Mouse (Mus musculus) urinary bladder, postnatal 25 days (tissue): ENCODE measurements around the gene Lrrc19.
A peak's percentile ranks its signal among the peaks of the same experiment; 100 is the strongest.
"Not testable (repeated sequence)": the region's sequence is repeated elsewhere in the genome, so short reads cannot be mapped to it uniquely, and the experiment has no call there.

ENCODE experiments used
- DNase-seq: peaks from one replicate; pipeline ENCODE4 v3.0.0; 2022; ENCODE audit warnings: low spot score

Gene Lrrc19

GRCm38 (mm10) chr4:94649920-94650319 is at the start of gene Lrrc19:
Gene Lrrc19 (minus strand): TSS chr4:94650144.
- DNase-seq: no peak

GRCm38 (mm10) chr4:94696368-94696767 is 46.4 kb upstream of the Lrrc19 start:
- no peak for DNase-seq

GRCm38 (mm10) chr4:94692175-94692574 is 42.2 kb upstream of the Lrrc19 start:
- DNase-seq: no peak

DNA sequence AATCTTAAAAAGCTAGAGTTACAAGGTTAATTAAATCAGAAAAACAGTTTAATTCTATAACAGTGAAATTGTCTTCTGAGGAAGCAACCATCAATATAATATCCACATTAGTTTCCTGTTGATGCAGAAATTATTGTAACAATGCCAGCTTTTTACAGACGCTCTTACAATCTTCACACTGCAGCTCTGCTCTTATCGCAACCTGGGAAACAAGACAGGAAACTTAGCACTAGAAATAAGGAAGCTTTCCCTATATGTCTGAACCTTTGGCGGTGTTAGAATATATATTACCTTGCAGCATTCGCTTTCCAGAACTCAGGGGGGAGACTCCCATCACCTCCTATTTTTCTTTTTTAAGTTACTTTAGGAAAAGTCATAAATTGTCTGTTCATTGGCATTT is 41.1 kb upstream of the Lrrc19 start:
- DNase-seq: no peak

- DNase-seq: not testable (repeated sequence)
Observed at GRCm38 (mm10) chr4:94689804-94690203, 39.9 kb upstream of the Lrrc19 start.

DNA sequence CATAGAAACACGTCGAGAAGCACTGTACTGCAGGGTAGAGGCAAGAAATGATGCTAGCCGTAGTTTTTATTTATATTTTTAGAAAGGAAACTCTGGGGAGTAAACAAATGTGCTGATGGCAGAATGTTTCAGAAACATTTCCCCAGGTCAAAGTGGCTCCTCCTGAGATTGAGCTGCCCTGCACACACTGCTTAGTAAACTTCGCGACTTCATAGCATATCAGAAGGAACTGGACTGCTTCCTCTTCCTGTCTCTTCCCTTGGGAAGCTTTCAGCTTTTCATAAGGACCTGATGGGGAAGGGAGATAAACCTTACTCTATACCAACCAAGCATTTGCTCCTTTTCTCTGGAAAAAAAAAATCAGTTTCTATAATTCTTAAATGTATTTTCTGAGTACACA is 33.4 kb upstream of the Lrrc19 start:
- DNase-seq: no peak

- no peak for DNase-seq
Observed at GRCm38 (mm10) chr4:94682029-94682428, 32.1 kb upstream of the Lrrc19 start.

GRCm38 (mm10) chr4:94681181-94681580 is 31.2 kb upstream of the Lrrc19 start:
- no peak for DNase-seq

- DNase-seq: no peak
Observed at GRCm38 (mm10) chr4:94680662-94681061, 30.7 kb upstream of the Lrrc19 start.

GRCm38 (mm10) chr4:94669718-94670117 is 19.8 kb upstream of the Lrrc19 start:
- DNase-seq: no peak

- DNase-seq: not testable (repeated sequence)
Observed at GRCm38 (mm10) chr4:94650426-94651175, 657 bp upstream of the Lrrc19 start.

GRCm38 (mm10) chr4:94643141-94643540 is 6.8 kb downstream of the Lrrc19 start:
- DNase-seq: no peak

DNA sequence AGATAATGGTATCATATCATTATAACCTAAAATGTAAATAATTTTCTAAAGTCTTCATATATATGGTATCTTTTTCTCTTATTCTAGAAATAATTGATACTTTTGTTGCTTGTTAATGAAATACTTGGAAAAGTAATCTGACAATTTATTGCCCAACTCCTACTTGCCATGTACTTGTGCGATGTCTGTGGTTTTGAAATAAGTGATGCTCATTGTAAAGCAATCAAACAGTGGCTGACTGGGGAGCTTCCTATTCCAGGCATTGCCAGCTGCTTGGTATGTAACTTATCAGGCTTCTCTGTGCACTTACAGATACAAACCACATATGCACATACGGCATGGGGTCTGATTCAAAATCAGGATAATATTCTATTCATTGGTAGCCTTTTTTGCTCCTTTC is 29.9 kb downstream of the Lrrc19 start:
- no peak for DNase-seq

DNA sequence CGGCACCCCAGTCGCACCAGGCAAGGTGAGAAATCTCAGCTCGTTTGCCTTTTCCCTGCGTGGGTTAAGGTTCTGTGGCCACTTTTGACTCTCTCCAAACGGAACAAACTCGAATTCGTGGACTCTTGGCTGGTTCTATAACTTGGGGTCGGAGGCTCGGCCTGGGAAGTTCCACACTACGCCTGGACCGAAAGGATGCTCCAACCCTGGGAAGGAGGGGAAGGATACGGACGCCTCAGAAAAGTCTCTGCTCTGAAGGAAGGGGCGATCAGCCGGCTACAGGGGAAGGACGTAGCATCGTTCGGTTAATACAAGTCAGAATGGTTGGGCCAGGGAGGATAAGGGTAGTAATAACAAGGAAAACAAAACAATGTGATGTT is 35.3 kb downstream of the Lrrc19 start:
- no peak for DNase-seq

DNA sequence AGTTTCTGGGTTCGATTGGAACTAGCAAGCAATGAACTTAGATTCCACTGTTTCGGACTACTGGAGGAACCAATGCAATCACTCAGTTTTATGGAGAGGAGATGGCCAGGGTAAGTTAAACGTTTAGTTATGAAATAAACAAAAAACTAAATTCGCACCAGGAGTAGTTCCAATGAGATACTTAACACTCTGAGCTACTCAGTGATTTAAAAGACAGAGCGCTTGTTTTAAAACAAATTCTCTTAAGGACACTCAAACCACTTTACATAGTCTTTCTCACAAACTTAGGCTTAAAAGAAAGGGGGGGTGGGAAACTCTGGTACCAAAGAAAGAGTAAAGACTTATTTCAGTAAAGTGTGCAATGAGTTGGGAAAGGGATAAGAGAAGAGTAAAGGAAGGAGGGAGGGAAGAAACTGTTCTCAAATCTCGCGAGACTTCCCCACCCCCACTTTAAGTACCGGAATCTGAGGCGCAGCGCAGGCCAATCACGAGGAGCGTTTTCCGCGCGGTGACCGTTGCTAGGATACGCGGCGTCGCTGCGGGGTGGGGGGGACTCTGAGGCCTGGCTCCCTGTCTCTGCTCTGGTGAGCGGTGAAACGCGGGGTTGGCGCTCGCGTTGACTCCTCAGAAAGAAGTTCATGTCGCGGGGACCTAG is 35.8 kb downstream of the Lrrc19 start, which contains the start of gene Ift74:
TSS of gene Ift74 (plus strand) at position 520 of the 655 bp plus-strand sequence.
- peak; percentile 92 for DNase-seq

GRCm38 (mm10) chr4:94610339-94610738 is 39.6 kb downstream of the Lrrc19 start:
- DNase-seq: no peak

DNA sequence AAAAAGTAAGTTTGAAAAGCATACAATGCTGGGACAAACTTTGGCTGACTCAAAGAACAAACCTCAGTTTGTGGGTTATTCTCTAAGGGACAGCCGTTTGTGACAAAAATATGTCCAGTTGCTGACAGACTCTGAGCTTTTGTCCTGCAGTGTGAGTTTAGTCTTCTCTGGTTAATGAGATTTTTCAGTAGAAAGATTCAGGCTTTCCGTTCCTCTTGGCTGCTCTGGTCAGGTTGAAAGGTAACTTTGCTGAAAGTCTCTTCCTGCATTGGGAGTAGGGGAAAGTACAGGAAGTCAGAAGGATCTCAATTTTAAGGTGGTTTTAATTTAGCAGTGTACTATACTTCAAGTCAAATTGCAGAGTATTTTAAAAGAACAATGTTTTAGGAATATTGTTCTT is 44.4 kb downstream of the Lrrc19 start:
- DNase-seq: no peak

GRCm38 (mm10) chr4:94604452-94605019 is 45.4 kb downstream of the Lrrc19 start:
- no peak for DNase-seq

DNA sequence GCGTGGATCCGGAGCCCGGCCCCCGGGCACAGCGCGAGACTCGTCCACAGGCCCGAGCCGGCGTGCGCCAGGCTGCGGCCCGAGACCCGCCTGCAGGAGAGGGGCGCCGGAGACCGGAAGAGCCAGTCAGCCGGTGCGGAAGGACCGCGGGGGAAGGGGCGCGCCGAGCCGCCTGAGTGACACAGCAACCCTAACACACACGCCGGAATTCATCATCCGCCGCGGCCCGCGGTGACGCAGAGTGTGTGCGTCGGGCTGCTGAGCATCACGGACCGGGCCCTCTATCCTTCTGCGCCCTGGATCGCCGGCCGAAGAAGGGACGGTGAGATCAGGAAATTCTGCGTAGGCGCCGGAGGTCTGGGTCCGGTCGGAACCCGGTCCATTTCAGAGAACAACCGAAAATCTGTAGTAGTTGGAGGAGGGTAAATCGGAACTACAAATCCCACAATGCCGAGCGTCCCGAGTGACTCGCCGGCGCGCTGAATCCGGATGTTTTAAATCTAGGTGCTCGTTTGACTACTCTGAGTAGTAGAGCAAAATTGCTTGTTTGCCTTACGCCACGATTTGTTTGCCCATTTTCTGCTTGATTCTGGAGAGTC is 46.8 kb downstream of the Lrrc19 start, which contains the start of gene Plaa:
TSS of gene Plaa (minus strand) at position 214 of the 599 bp plus-strand sequence.
- peak; percentile 83 for DNase-seq

DNA sequence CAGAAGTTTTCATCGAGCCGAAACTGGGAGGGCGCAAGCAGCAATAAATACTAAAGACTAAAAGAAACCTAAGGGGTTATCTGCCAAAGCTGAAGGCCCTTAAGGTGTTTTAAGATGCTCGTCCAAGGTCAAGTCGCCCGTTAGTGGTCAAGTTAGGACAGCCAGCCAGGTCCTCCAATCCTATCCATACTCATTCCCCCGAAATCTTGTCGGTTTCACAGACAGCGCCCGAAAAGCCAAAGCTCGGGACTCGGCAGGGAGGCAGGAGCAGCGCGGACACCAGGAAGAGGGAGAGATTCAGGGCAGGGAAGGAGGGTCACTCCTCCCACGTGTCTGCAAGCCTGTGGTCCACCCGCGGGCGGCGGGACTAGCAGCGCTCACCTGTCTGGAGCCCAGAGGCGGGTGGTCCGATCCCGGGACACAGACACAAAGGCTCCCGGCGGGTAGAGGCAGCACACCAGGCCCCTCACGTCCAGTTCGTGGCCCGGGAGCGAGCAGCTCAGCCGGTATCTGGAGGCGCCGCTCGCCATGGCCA is 47.4 kb downstream of the Lrrc19 start:
- DNase-seq: no peak

- DNase-seq: no peak
Observed at GRCm38 (mm10) chr4:94601395-94601794, 48.5 kb downstream of the Lrrc19 start.

- no peak for DNase-seq
Observed at GRCm38 (mm10) chr4:94592709-94593108, 57.2 kb downstream of the Lrrc19 start.
